Mouse (Mus musculus): ENCODE data around the gene Cnst. TPM values are rescaled to one million over a fixed set of nuclear protein-coding genes. Genes with fewer than 3 reads are reported as not detected.

The Cnst gene
- polyA plus RNA-seq, 1 experiment: 45.1 TPM

GRCm38 (mm10) chr1:179571686-179572085 lies 25.5 kb downstream of the Cnst start:
- Histone ChIP-seq H3K4me3 (replicated peaks; ENCODE audit: insufficient read depth, low read depth, low read length) (no peak overlapping the region), H3K4me1 (ENCODE audit: control insufficient read depth, insufficient read depth, low read length) (peaks cover 13% of the 10 kb centered on the region), H3K27ac (ENCODE audit: insufficient read depth, low read length) (no peak overlapping the region), H3K27me3 (ENCODE audit: control insufficient read depth, insufficient read depth, low read length) (no peaks in the 10 kb centered on the region)
- no peak for DNase-seq
- no peak for TF ChIP-seq CTCF (IDR thresholded peaks at IDR 0.05; ENCODE audit: borderline replicate concordance, insufficient read depth, low read depth, low read length)
- no peak for TF ChIP-seq POLR2A (IDR thresholded peaks at IDR 0.05; ENCODE audit: borderline replicate concordance, insufficient read depth, low read length)
- 89% methylated on average over 4 of the region's 4 CpGs for WGBS

- 83% methylated on average over 6 of the region's 6 CpGs for WGBS
- no peak for DNase-seq
- Histone ChIP-seq H3K27ac (ENCODE audit: insufficient read depth, low read length) (no peak overlapping the region), H3K4me1 (ENCODE audit: control insufficient read depth, insufficient read depth, low read length) (peaks cover 5% of the 10 kb centered on the region; the same call in 1 of the 2 replicates), H3K4me3 (replicated peaks; ENCODE audit: insufficient read depth, low read depth, low read length) (no peak overlapping the region), H3K27me3 (ENCODE audit: control insufficient read depth, insufficient read depth, low read length) (no peaks in the 10 kb centered on the region)
- TF ChIP-seq CTCF (IDR thresholded peaks at IDR 0.05; ENCODE audit: borderline replicate concordance, insufficient read depth, low read depth, low read length) (no peak), POLR2A (IDR thresholded peaks at IDR 0.05; ENCODE audit: borderline replicate concordance, insufficient read depth, low read length) (no peak)
Measured at GRCm38 (mm10) chr1:179573650-179574206, 27.6 kb downstream of the Cnst start.

- H3K27me3 ChIP-seq (ENCODE audit: control insufficient read depth, insufficient read depth, low read length): no peaks in the 10 kb centered on the region
- no peak overlapping the region for H3K27ac ChIP-seq (ENCODE audit: insufficient read depth, low read length)
- TF ChIP-seq CTCF (IDR thresholded peaks at IDR 0.05; ENCODE audit: borderline replicate concordance, insufficient read depth, low read depth, low read length) (no peak), POLR2A (IDR thresholded peaks at IDR 0.05; ENCODE audit: borderline replicate concordance, insufficient read depth, low read length) (no peak)
- H3K4me1 ChIP-seq (ENCODE audit: control insufficient read depth, insufficient read depth, low read length): peaks cover 2% of the 10 kb centered on the region
- 79% methylated on average over 6 of the region's 6 CpGs for WGBS
- no peak overlapping the region for H3K4me3 ChIP-seq (replicated peaks; ENCODE audit: insufficient read depth, low read depth, low read length)
- DNase-seq: no peak
Measured at GRCm38 (mm10) chr1:179578625-179579024, 32.5 kb downstream of the Cnst start.

- H3K27me3 ChIP-seq (ENCODE audit: control insufficient read depth, insufficient read depth, low read length): no peaks in the 10 kb centered on the region
- WGBS: 66% methylated on average over 8 of the region's 8 CpGs
- DNase-seq: no peak
- no peak for TF ChIP-seq POLR2A (IDR thresholded peaks at IDR 0.05; ENCODE audit: borderline replicate concordance, insufficient read depth, low read length)
- no peak overlapping the region for H3K4me3 ChIP-seq (replicated peaks; ENCODE audit: insufficient read depth, low read depth, low read length)
- peaks cover 2% of the 10 kb centered on the region for H3K4me1 ChIP-seq (ENCODE audit: control insufficient read depth, insufficient read depth, low read length)
- H3K27ac ChIP-seq (ENCODE audit: insufficient read depth, low read length): no peak overlapping the region
Measured at GRCm38 (mm10) chr1:179580200-179580599, 34.0 kb downstream of the Cnst start.

- no peak for DNase-seq
- no peak overlapping the region for H3K27ac ChIP-seq (ENCODE audit: insufficient read depth, low read length)
- TF ChIP-seq CTCF (IDR thresholded peaks at IDR 0.05; ENCODE audit: borderline replicate concordance, insufficient read depth, low read depth, low read length) (no peak), POLR2A (IDR thresholded peaks at IDR 0.05; ENCODE audit: borderline replicate concordance, insufficient read depth, low read length) (no peak)
- peaks cover 6% of the 10 kb centered on the region for H3K4me1 ChIP-seq (ENCODE audit: control insufficient read depth, insufficient read depth, low read length)
- H3K27me3 ChIP-seq (ENCODE audit: control insufficient read depth, insufficient read depth, low read length): no peaks in the 10 kb centered on the region
- 61% methylated on average over 10 of the region's 10 CpGs for WGBS
- H3K4me3 ChIP-seq (replicated peaks; ENCODE audit: insufficient read depth, low read depth, low read length): no peak overlapping the region
Measured at GRCm38 (mm10) chr1:179581422-179581821, 35.3 kb downstream of the Cnst start.

GRCm38 (mm10) chr1:179582021-179582433 lies 35.9 kb downstream of the Cnst start:
- no peak overlapping the region for H3K27ac ChIP-seq (ENCODE audit: insufficient read depth, low read length)
- 58% methylated on average over 6 of the region's 6 CpGs for WGBS
- TF ChIP-seq POLR2A (IDR thresholded peaks at IDR 0.05; ENCODE audit: borderline replicate concordance, insufficient read depth, low read length) (no peak), CTCF (IDR thresholded peaks at IDR 0.05; ENCODE audit: borderline replicate concordance, insufficient read depth, low read depth, low read length) (no peak)

GRCm38 (mm10) chr1:179583090-179583489 lies 36.9 kb downstream of the Cnst start:
- Histone ChIP-seq H3K27ac (ENCODE audit: insufficient read depth, low read length) (no peak overlapping the region), H3K4me1 (ENCODE audit: control insufficient read depth, insufficient read depth, low read length) (peaks cover 16% of the 10 kb centered on the region), H3K4me3 (replicated peaks; ENCODE audit: insufficient read depth, low read depth, low read length) (no peak overlapping the region), H3K27me3 (ENCODE audit: control insufficient read depth, insufficient read depth, low read length) (no peaks in the 10 kb centered on the region)
- WGBS: 94% methylated on average over 3 of the region's 3 CpGs
- DNase-seq: no peak
- no peak for TF ChIP-seq CTCF (IDR thresholded peaks at IDR 0.05; ENCODE audit: borderline replicate concordance, insufficient read depth, low read depth, low read length)
- no peak for TF ChIP-seq POLR2A (IDR thresholded peaks at IDR 0.05; ENCODE audit: borderline replicate concordance, insufficient read depth, low read length)

More at GRCm38 (mm10) chr1:179582021-179582433, 35.9 kb downstream of the Cnst start:
- Histone ChIP-seq H3K4me1 (ENCODE audit: control insufficient read depth, insufficient read depth, low read length) (peaks cover 10% of the 10 kb centered on the region), H3K4me3 (replicated peaks; ENCODE audit: insufficient read depth, low read depth, low read length) (no peak overlapping the region), H3K27me3 (ENCODE audit: control insufficient read depth, insufficient read depth, low read length) (no peaks in the 10 kb centered on the region)
- no peak for DNase-seq

- WGBS: 95% methylated on average over 4 of the region's 4 CpGs
- DNase-seq: no peak
Measured at GRCm38 (mm10) chr1:179584220-179584619, 38.0 kb downstream of the Cnst start.

More at GRCm38 (mm10) chr1:179584220-179584619, 38.0 kb downstream of the Cnst start:
- Histone ChIP-seq H3K27me3 (ENCODE audit: control insufficient read depth, insufficient read depth, low read length) (no peaks in the 10 kb centered on the region), H3K27ac (ENCODE audit: insufficient read depth, low read length) (no peak overlapping the region), H3K4me3 (replicated peaks; ENCODE audit: insufficient read depth, low read depth, low read length) (no peak overlapping the region), H3K4me1 (ENCODE audit: control insufficient read depth, insufficient read depth, low read length) (peaks cover 23% of the 10 kb centered on the region)
- TF ChIP-seq CTCF (IDR thresholded peaks at IDR 0.05; ENCODE audit: borderline replicate concordance, insufficient read depth, low read depth, low read length): no peak
- TF ChIP-seq POLR2A (IDR thresholded peaks at IDR 0.05; ENCODE audit: borderline replicate concordance, insufficient read depth, low read length): no peak

All from cerebellum, adult 2 months (tissue).